Mouse (Mus musculus): ENCODE data around the gene Gm49320.

Gene Gm49320

GRCm38 (mm10) chr8:4259125-4259804 lies 20.6 kb downstream of the Gm49320 start, which contains the start of gene Ctxn1:
Gene Ctxn1 (minus strand): TSS chr8:4259274.
- peak; percentile 93 for DNase-seq (ENCODE audit: low read depth, low spot score)

- DNase-seq (ENCODE audit: low read depth, low spot score), result no peak
Observed at GRCm38 (mm10) chr8:4259805-4260170, 21.1 kb downstream of the Gm49320 start.

GRCm38 (mm10) chr8:4263105-4263791 lies 24.6 kb downstream of the Gm49320 start:
- no peak for DNase-seq (ENCODE audit: low read depth, low spot score)

GRCm38 (mm10) chr8:4265160-4265914 lies 26.7 kb downstream of the Gm49320 start:
- no peak for DNase-seq (ENCODE audit: low read depth, low spot score)

- no peak for DNase-seq (ENCODE audit: low read depth, low spot score)
Observed at GRCm38 (mm10) chr8:4267627-4268026, 29.0 kb downstream of the Gm49320 start.

GRCm38 (mm10) chr8:4269609-4270008 lies 30.9 kb downstream of the Gm49320 start:
- DNase-seq (ENCODE audit: low read depth, low spot score), result no peak

- DNase-seq (ENCODE audit: low read depth, low spot score), result peak; percentile 97
Observed at GRCm38 (mm10) chr8:4275275-4276110, 36.8 kb downstream of the Gm49320 start, which contains the start of gene Timm44. Gene Timm44 (minus strand): TSS chr8:4275913.

- DNase-seq (ENCODE audit: low read depth, low spot score), result no peak
Observed at GRCm38 (mm10) chr8:4276111-4276465, 37.4 kb downstream of the Gm49320 start.

- no peak for DNase-seq (ENCODE audit: low read depth, low spot score)
Observed at GRCm38 (mm10) chr8:4292738-4293137, 54.1 kb downstream of the Gm49320 start.

- no peak for DNase-seq (ENCODE audit: low read depth, low spot score)
Observed at GRCm38 (mm10) chr8:4297822-4298221, 59.2 kb downstream of the Gm49320 start.

Data from WW6 (cell line).